Comparison of ENCODE assay signal across 8 mouse cellular contexts in the genomic region with DNA sequence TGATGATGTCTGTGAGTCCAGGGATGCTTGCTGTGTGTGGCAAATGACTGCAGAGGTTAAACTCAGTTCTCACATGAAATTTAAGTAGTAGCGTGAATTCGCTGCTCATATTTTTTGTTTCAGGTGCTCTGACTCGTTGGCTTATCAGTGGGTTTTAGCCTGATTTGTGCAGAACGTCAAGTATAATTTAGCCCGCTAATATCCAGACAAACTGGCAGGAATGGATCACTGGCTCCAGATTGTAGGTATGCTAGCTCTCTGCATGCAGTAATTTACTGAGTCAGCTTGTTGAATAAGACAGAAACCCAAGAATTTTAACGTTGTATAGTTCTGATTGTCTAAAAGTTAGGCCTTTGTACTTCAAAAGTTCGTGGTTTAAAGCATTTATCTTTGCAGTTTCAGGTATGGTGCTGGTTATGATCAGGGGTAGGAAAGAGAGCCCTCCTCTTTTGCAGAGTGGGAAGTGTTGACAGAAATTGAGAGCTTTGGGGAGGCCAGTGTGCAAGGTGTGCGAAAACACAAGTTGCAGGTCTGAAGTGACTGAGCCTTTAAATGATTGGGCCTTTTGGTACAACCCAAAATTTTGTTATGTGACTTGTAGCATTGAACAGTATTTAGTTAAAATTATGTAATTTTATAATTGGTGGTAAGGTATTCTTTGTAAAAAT. TPM values are rescaled to one million over a fixed set of nuclear protein-coding genes. Genes with fewer than 3 reads are reported as not detected.
DNase-seq lines count a peak whose midpoint lies in the region; ATAC-seq and TF ChIP-seq lines count a peak whose summit lies in the region.

No protein-coding gene starts in this region.

- no peak overlapping the region for H3K27ac ChIP-seq in thymus, adult 2 months (ENCODE audit: control insufficient read depth, insufficient read depth, low read length)
- no peak overlapping the region for H3K27ac ChIP-seq in liver, embryonic 11.5 days (ENCODE audit: low read depth, low read length)
- H3K27ac ChIP-seq in stomach, embryonic 16.5 days (ENCODE audit: low read length) = no peak overlapping the region

- H3K9ac ChIP-seq in liver, embryonic 11.5 days (ENCODE audit: low read depth, low read length) = peak overlapping the region; percentile 40
- H3K9ac ChIP-seq in stomach, embryonic 16.5 days (ENCODE audit: low read length) = peak overlapping the region; percentile 100

- peaks cover 15% of the 10 kb centered on the region for H3K27me3 ChIP-seq in erythroblast, embryonic 14.5 days (ENCODE audit: control insufficient read depth)
- no peaks in the 10 kb centered on the region for H3K27me3 ChIP-seq in thymus, adult 2 months (ENCODE audit: control insufficient read depth, insufficient read depth, low read length)
- H3K27me3 ChIP-seq in liver, embryonic 11.5 days (replicated peaks; ENCODE audit: control insufficient read depth, insufficient read depth, low read length) = no peaks in the 10 kb centered on the region
- H3K27me3 ChIP-seq in stomach, embryonic 16.5 days (ENCODE audit: control insufficient read depth, insufficient read depth, low read length) = no peaks in the 10 kb centered on the region; the same call in 1 of the 2 replicates

- 1% methylated on average over 8 of the region's 8 CpGs for WGBS in thymus, adult 2 months
- 6% methylated on average over 8 of the region's 8 CpGs for WGBS in liver, embryonic 11.5 days
- 2% methylated on average over 8 of the region's 8 CpGs for WGBS in stomach, embryonic 16.5 days

- H3K4me2 ChIP-seq in liver, embryonic 11.5 days = peak overlapping the region; percentile 95
- peak overlapping the region; percentile 96 for H3K4me2 ChIP-seq in stomach, embryonic 16.5 days (ENCODE audit: low read depth, low read length)

- no peak for TF ChIP-seq POLR2A in thymus, adult 2 months (IDR thresholded peaks at IDR 0.05; ENCODE audit: control insufficient read depth, extremely low read depth, insufficient read depth, low read length, poor library complexity)

- ATAC-seq in erythroblast, adult 5-6 weeks (replicated peaks; ENCODE audit: low FRiP score, poor library complexity, severe bottlenecking) = no peak
- no peak for ATAC-seq in liver, embryonic 11.5 days (replicated peaks; ENCODE audit: low FRiP score)
- ATAC-seq in stomach, embryonic 16.5 days (ENCODE audit: insufficient read depth, low FRiP score) = no peak

- peaks cover 2% of the 10 kb centered on the region for H3K36me3 ChIP-seq in erythroblast, embryonic 14.5 days (ENCODE audit: control insufficient read depth)
- peaks cover 5% of the 10 kb centered on the region for H3K36me3 ChIP-seq in thymus, adult 2 months (ENCODE audit: control insufficient read depth, insufficient read depth, low read length)
- no peaks in the 10 kb centered on the region for H3K36me3 ChIP-seq in liver, embryonic 11.5 days (ENCODE audit: control insufficient read depth, insufficient read depth, low read length)
- no peaks in the 10 kb centered on the region for H3K36me3 ChIP-seq in stomach, embryonic 16.5 days (ENCODE audit: control insufficient read depth, insufficient read depth, low read length)

- H3K9me3 ChIP-seq in erythroblast, embryonic 14.5 days (ENCODE audit: control insufficient read depth, low read length) = no peaks in the 10 kb centered on the region
- no peaks in the 10 kb centered on the region for H3K9me3 ChIP-seq in liver, embryonic 11.5 days (ENCODE audit: control insufficient read depth, low read length)
- H3K9me3 ChIP-seq in stomach, embryonic 16.5 days (replicated peaks; ENCODE audit: control insufficient read depth, low read length) = no peaks in the 10 kb centered on the region

- peaks cover 48% of the 10 kb centered on the region for H3K4me1 ChIP-seq in erythroblast, embryonic 14.5 days (ENCODE audit: control insufficient read depth)
- H3K4me1 ChIP-seq in thymus, adult 2 months (replicated peaks; ENCODE audit: control insufficient read depth, insufficient read depth, low read length) = peaks cover 11% of the 10 kb centered on the region
- H3K4me1 ChIP-seq in liver, embryonic 11.5 days (replicated peaks; ENCODE audit: control insufficient read depth, insufficient read depth, low read length) = peaks cover 17% of the 10 kb centered on the region
- H3K4me1 ChIP-seq in stomach, embryonic 16.5 days (ENCODE audit: control insufficient read depth, insufficient read depth, low read length) = peaks cover 21% of the 10 kb centered on the region

- no peak for DNase-seq in thymus, adult 2 months
- no peak for DNase-seq in thymus, postnatal 25 days
- DNase-seq in liver, embryonic 11.5 days (ENCODE audit: low spot score) = no peak
- DNase-seq in adrenal gland, postnatal 36 days = no peak
- DNase-seq in layer of hippocampus, postnatal 14 days (ENCODE audit: low spot score in 2 of 2) = no peak

- TF ChIP-seq CTCF in thymus, adult 2 months (IDR thresholded peaks at IDR 0.05; ENCODE audit: borderline replicate concordance, control insufficient read depth, extremely low read depth, insufficient read depth, low read length, poor library complexity) = no peak

- H3K4me3 ChIP-seq in erythroblast, embryonic 14.5 days (replicated peaks) = peak overlapping the region; percentile 87
- H3K4me3 ChIP-seq in thymus, adult 2 months (ENCODE audit: control insufficient read depth, insufficient read depth, low read length) = peak overlapping the region; percentile 32; the same call in 1 of the 2 replicates
- H3K4me3 ChIP-seq in liver, embryonic 11.5 days (ENCODE audit: low read depth, low read length) = peak overlapping the region; percentile 97
- peak overlapping the region; percentile 74 for H3K4me3 ChIP-seq in stomach, embryonic 16.5 days (replicated peaks; ENCODE audit: low read length)

RNA-seq across cellular contexts. Expression of a gene that starts 2.2 kb away (rescaled TPM):
- polyA plus RNA-seq in erythroblast, embryonic 14.5 days (2012) = 0.32 and 0.36 TPM in 2 replicates
- 24.7 and 26.5 TPM in 2 replicates for total RNA-seq in erythroblast, adult 5-6 weeks (2015; ENCODE audit: low replicate concordance)
- 21.7 and 29.8 TPM in 2 replicates for total RNA-seq in erythroblast, adult 5-6 weeks (2017; ENCODE audit: low replicate concordance)
- 37.0 and 55.1 TPM in 2 replicates for polyA plus RNA-seq in thymus, adult 2 months (2012; rRNA removed)
- 6.6 and 6.8 TPM in 2 replicates for polyA plus RNA-seq in liver, embryonic 11.5 days (2014; fragmentation: Nextera tagmentation; extraction: Ambion mirVana)
- polyA plus RNA-seq in stomach, embryonic 16.5 days (2015; fragmentation: Nextera tagmentation; extraction: Ambion mirVana) = 7.1 and 8.2 TPM in 2 replicates
- total RNA-seq in adrenal gland, postnatal 36 days (2021) = 10 to 100 TPM; 73.4 to 83.9 TPM
- 100 to 1,000 TPM; 114 to 125 TPM for total RNA-seq in layer of hippocampus, postnatal 14 days (2021)

RNA-seq across cellular contexts. Expression of a gene that starts 19.9 kb away (rescaled TPM):
- polyA plus RNA-seq in erythroblast, embryonic 14.5 days (2012) = 0.06 and 0.11 TPM in 2 replicates
- total RNA-seq in erythroblast, adult 5-6 weeks (2015; ENCODE audit: low replicate concordance) = 16.3 and 25.7 TPM in 2 replicates
- total RNA-seq in erythroblast, adult 5-6 weeks (2017; ENCODE audit: low replicate concordance) = 11.6 and 19.2 TPM in 2 replicates
- 13.6 and 17.7 TPM in 2 replicates for polyA plus RNA-seq in thymus, adult 2 months (2012; rRNA removed)
- polyA plus RNA-seq in liver, embryonic 11.5 days (2014; fragmentation: Nextera tagmentation; extraction: Ambion mirVana) = 58.3 and 58.6 TPM in 2 replicates
- 65.1 and 68.7 TPM in 2 replicates for polyA plus RNA-seq in stomach, embryonic 16.5 days (2015; fragmentation: Nextera tagmentation; extraction: Ambion mirVana)
- total RNA-seq in adrenal gland, postnatal 36 days (2021) = 10 to 100 TPM; 66.0 to 88.3 TPM
- total RNA-seq in layer of hippocampus, postnatal 14 days (2021) = 100 to 1,000 TPM in 1 of 2 experiments, 10 to 100 TPM in 1; 95.6 to 110 TPM

Comparison
In these comparisons a context has a peak if more than half of its experiments do, and no peak if none do; other contexts are left out.
1. H3K4me3 ChIP-seq: peak in every context shown above with its lines; median percentile 97 in liver, embryonic 11.5 days; 87 in erythroblast, embryonic 14.5 days; 74 in stomach, embryonic 16.5 days; 32 in thymus, adult 2 months.
2. RNA of a gene that starts 19.9 kb away (polyA plus RNA-seq): 65.1 to 68.7 TPM in stomach, embryonic 16.5 days, 58.3 to 58.6 TPM in liver, embryonic 11.5 days and 13.6 to 17.7 TPM in thymus, adult 2 months; 0.06 to 0.11 TPM in erythroblast, embryonic 14.5 days; every median in the first group is over 10 times any median in the second.